Mouse (Mus musculus) heart, postnatal 0 days (tissue): ENCODE measurements around the gene Cd34. TPM values are rescaled to one million over a fixed set of nuclear protein-coding genes. Genes with fewer than 3 reads are reported as not detected.

ENCODE experiments used
- ATAC-seq: fragments of 200-750 bp; cut with Nextera tagmentation; 2 replicates; pipeline ENCODE4 v1.8.0; 2017; ENCODE audit warnings: low read depth, moderate number of reproducible peaks, moderate library complexity; ENCODE audit not compliant: insufficient read depth
- DNase-seq: peaks from one replicate; pipeline ENCODE4 v3.0.0-alpha.2; 2016; ENCODE audit warnings: low spot score
- H3K27ac ChIP-seq: fragments of 300-500 bp; sonication (generic); 2 replicates; pipeline ENCODE4 v1.5.1; 2014; ENCODE audit warnings: low read depth, mild to moderate bottlenecking
- H3K27me3 ChIP-seq: fragments of 300-500 bp; sonication (generic); 2 replicates; pipeline ENCODE4 v1.6.1; 2014; ENCODE audit warnings: low read length, mixed read lengths; ENCODE audit not compliant: control insufficient read depth, insufficient read depth
- H3K36me3 ChIP-seq: fragments of 300-500 bp; sonication (generic); replicated peaks from 2 replicates; pipeline ENCODE4 v1.6.1; 2014; ENCODE audit warnings: low read length, mixed read lengths; ENCODE audit not compliant: control insufficient read depth, insufficient read depth
- H3K4me1 ChIP-seq: fragments of 300-500 bp; sonication (generic); 2 replicates; pipeline ENCODE4 v1.6.1; 2014; ENCODE audit warnings: antibody characterized with exemption; ENCODE audit not compliant: control insufficient read depth, insufficient read depth
- H3K4me2 ChIP-seq: fragments of 300-500 bp; sonication (generic); 2 replicates; pipeline ENCODE4 v1.6.1; 2014; ENCODE audit warnings: low read depth, mild to moderate bottlenecking, low read length, moderate library complexity
- H3K4me3 ChIP-seq: fragments of 300-500 bp; sonication (generic); 2 replicates; pipeline ENCODE4 v1.5.1; 2014; ENCODE audit warnings: low read depth, low read length
- H3K9ac ChIP-seq: fragments of 300-500 bp; sonication (generic); replicated peaks from 2 replicates; pipeline ENCODE4 v1.6.1; 2014; ENCODE audit warnings: low read depth, low read length, mixed read lengths
- H3K9me3 ChIP-seq: fragments of 300-500 bp; sonication (generic); replicated peaks from 2 replicates; pipeline ENCODE4 v1.6.1; 2016; ENCODE audit warnings: low read length; ENCODE audit not compliant: control insufficient read depth
- CTCF ChIP-seq: IDR thresholded peaks from 2 replicates; pipeline ENCODE4 v1.5.1; 2016; ENCODE audit warnings: antibody characterized with exemption, control low read depth, low read depth
- EP300 ChIP-seq: IDR thresholded peaks from 2 replicates; pipeline ENCODE4 v1.6.1; 2016; ENCODE audit warnings: antibody characterized with exemption, low read depth
- WGBS: fragments of 180-500 bp; shearing (Covaris S2); extraction: QIAGEN DNeasy Blood & Tissue Kit; methylation state at CpG from one replicate; pipeline ENCODE4 v1.1.7; 2014; 5-methylcytosine and 5-hydroxymethylcytosine counted together
- polyA plus RNA-seq: library from polyadenylated mRNA; unstranded; fragments of >200 nt; fragmentation: Nextera tagmentation; extraction: Ambion mirVana; gene quantifications from 2 replicates; pipeline ENCODE4 v1.2.1, GENCODE M21; 2015
- total RNA-seq: library from RNA; depleted of rRNA; stranded (reverse); fragments of >200 nt; gene quantifications from 2 replicates; pipeline ENCODE4 v1.2.3, GENCODE M21; 2014; ENCODE audit warnings: low replicate concordance

Cd34 gene
- total and polyA plus RNA-seq, 2 experiments from 2014 or later: 128 to 173 TPM

GRCm38 (mm10) chr1:194925753-194926350 is 12.8 kb upstream of the Cd34 start:
- H3K4me1 ChIP-seq: peaks cover 23% of the 10 kb centered on the region
- H3K4me2 ChIP-seq: no peak overlapping the region
- H3K9ac ChIP-seq: no peak overlapping the region
- no peak overlapping the region for H3K4me3 ChIP-seq
- peak overlapping the region; percentile 40 for H3K27ac ChIP-seq
- TF ChIP-seq CTCF: no peak
- TF ChIP-seq EP300: no peak
- 22% methylated on average over 1 of the region's 1 CpGs for WGBS
- no peaks in the 10 kb centered on the region for H3K36me3 ChIP-seq
- DNase-seq (peak; percentile 37), ATAC-seq (no peak)
- H3K27me3 ChIP-seq: no peaks in the 10 kb centered on the region
- H3K9me3 ChIP-seq: no peaks in the 10 kb centered on the region

- no peak overlapping the region for H3K9ac ChIP-seq
- no peak overlapping the region for H3K4me3 ChIP-seq
- peak; percentile 90 for ATAC-seq
- H3K36me3 ChIP-seq: no peaks in the 10 kb centered on the region
- H3K4me1 ChIP-seq: peaks cover 24% of the 10 kb centered on the region
- H3K4me2 ChIP-seq: no peak overlapping the region
- 3% methylated on average over 3 of the region's 3 CpGs for WGBS
- H3K9me3 ChIP-seq: no peaks in the 10 kb centered on the region
- peak; percentile 69 for TF ChIP-seq EP300
- TF ChIP-seq CTCF: no peak
- H3K27me3 ChIP-seq: no peaks in the 10 kb centered on the region
- peak overlapping the region; percentile 23; the same call in 1 of the 2 replicates for H3K27ac ChIP-seq
- DNase-seq: peak; percentile 43
Measured at GRCm38 (mm10) chr1:194927887-194928286, 10.7 kb upstream of the Cd34 start.

- no peak for TF ChIP-seq EP300
- TF ChIP-seq CTCF: no peak
- ATAC-seq (no peak), DNase-seq (no peak)
- Histone ChIP-seq H3K9me3 (no peaks in the 10 kb centered on the region), H3K27ac (peak overlapping the region; percentile 51; the same call in 1 of the 2 replicates), H3K4me1 (peaks cover 24% of the 10 kb centered on the region), H3K4me3 (no peak overlapping the region), H3K9ac (no peak overlapping the region), H3K4me2 (no peak overlapping the region), H3K36me3 (no peaks in the 10 kb centered on the region), H3K27me3 (no peaks in the 10 kb centered on the region)
- WGBS: 48% methylated on average over 2 of the region's 2 CpGs
Measured at GRCm38 (mm10) chr1:194929275-194929971, 9.2 kb upstream of the Cd34 start.

DNA sequence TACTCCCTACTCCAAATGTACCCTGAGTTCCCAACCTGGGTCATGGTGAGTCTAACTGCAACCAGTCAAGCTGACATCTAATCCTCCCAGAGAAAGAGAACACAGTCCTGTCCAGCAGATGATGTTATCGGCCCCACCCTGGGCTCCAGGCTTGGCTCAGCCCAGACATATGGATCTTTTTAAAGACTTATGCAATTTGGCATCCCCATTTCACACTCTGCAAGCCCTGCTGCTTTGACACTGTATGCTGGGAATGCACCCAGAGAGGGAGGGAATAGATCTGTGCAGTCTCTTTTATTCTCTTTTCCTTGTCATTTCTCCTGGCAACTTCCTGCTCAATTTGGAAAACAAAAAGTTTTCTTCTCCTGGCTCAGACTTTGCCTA is 8.7 kb upstream of the Cd34 start:
- DNase-seq (no peak), ATAC-seq (peak; percentile 36; the same call in 1 of the 2 replicates)
- WGBS: 47% methylated on average over 1 of the region's 1 CpGs
- Histone ChIP-seq H3K27ac (peak overlapping the region; percentile 51), H3K9me3 (no peaks in the 10 kb centered on the region), H3K9ac (no peak overlapping the region), H3K4me2 (no peak overlapping the region), H3K4me3 (no peak overlapping the region), H3K36me3 (no peaks in the 10 kb centered on the region), H3K27me3 (no peaks in the 10 kb centered on the region), H3K4me1 (peaks cover 24% of the 10 kb centered on the region)
- TF ChIP-seq EP300: no peak
- TF ChIP-seq CTCF: no peak

GRCm38 (mm10) chr1:194930706-194931105 is 7.9 kb upstream of the Cd34 start:
- ATAC-seq: no peak

More at GRCm38 (mm10) chr1:194930706-194931105, 7.9 kb upstream of the Cd34 start:
- Histone ChIP-seq H3K4me3 (no peak overlapping the region), H3K4me2 (no peak overlapping the region), H3K36me3 (no peaks in the 10 kb centered on the region), H3K27ac (peak overlapping the region; percentile 51), H3K27me3 (no peaks in the 10 kb centered on the region), H3K9me3 (no peaks in the 10 kb centered on the region), H3K4me1 (peaks cover 21% of the 10 kb centered on the region), H3K9ac (no peak overlapping the region)
- DNase-seq: no peak
- TF ChIP-seq CTCF: no peak
- no peak for TF ChIP-seq EP300
